Mouse (Mus musculus) mature B cell (primary cell): ENCODE data around the gene Aurkaip1.

Experiments
- in situ Hi-C: fragments of 300-500 bp; cut with MboI; formaldehyde crosslinking; loops from 2 replicates; pipeline ENCODE4 v1.14.3; 2019

The Aurkaip1 gene

DNA sequence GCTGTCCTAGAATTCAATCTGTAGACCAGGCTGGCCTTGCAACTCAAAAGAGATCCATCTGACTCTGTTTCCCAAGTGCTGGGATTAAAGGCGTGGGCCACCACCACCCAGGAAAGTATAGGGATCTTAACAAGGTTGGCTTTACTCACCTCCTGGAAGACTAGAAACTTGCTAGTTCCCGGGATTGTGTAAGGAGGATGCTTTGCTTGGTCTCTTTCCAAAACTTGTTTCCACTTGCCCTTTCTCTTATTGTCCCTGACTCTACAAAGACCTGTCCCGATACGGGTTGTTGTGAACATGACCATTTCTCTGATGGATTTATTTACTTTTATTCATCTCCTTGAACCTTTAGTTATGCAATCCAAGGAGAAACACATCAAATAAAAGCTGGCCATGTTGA lies 1.2 kb upstream of the Aurkaip1 start:
- in situ Hi-C loops = no loop called here

DNA sequence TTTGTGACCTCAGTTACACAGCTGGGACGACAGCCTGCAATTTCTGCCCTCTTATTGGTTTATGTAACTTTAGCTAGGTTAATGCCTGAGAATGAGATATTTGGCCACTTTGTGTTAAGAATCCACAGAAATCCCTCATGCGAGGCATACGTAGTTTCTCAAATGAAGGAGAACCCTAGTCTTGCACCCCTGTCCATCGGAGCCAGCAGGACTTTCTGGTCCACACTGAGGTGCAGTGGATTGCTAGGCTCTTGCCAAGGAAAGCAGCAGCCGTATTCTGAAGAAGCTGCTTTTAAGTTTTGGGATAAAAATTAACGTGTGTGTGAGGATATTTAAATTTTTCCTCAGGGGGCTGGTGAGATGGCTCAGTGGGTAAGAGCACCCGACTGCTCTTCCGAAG lies 476 bp upstream of the Aurkaip1 start:
- in situ Hi-C loops = no loop called here

DNA sequence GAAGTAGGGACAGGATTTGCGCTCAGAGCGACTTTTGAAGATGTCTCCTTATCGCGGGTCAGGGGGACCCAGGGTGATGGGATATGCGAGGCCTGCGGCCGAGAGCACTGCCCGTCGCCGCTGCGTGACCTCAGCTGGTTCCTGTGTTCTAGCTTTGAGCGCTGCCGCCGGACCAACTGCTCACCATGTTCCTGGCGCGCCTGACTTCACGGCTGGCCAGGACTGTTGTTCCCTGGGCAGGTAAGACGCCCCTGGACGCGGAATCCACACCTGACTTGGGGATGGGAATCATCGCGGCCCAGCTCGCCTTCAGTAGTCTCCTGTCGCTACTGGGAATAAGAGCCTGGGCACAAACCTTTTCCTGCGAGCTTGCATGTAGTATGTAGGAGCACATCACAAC lies 759 bp downstream of the Aurkaip1 start:
- in situ Hi-C loops = no loop called here

DNA sequence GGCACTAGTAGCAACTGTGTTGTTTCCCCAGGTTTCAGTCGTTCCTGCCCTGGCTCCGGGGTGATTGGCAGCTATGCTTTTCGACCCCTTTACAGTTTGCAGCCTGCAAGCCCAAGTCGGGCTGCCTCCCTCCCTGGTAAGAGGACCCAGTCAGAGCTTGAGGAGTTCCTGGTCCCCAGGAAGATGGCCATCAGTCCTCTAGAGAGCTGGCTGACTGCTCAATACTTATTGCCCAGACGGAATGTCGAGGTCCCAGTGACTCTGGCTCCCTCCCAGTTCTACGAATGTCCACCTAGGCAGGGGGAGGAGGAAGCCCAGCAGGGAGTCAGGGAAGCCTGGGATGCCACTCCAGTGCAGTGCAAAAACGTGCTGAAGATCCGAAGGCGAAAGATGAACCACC lies 1.2 kb downstream of the Aurkaip1 start:
- in situ Hi-C loops = no loop called here

DNA sequence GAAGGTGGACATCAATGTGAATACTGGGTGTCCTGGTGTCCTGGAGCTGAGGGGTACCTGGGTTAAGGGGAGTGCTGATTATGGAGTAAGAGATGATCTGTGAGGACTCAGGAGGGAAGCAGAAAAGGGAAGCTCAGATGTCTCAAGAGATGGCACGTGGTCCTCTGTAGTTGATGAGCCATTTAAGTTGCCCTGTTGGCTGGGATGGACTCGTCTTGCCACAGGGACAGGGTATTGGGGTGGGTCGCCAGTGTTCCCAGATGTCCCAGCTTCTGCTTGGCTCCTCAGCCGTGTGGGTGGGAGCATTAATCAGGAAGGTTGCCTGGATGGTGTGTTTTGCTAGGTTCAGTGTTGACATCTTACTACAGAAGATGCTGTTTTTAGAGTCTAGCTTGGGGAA lies 2.2 kb downstream of the Aurkaip1 start:
- in situ Hi-C loops = no loop called here

DNA sequence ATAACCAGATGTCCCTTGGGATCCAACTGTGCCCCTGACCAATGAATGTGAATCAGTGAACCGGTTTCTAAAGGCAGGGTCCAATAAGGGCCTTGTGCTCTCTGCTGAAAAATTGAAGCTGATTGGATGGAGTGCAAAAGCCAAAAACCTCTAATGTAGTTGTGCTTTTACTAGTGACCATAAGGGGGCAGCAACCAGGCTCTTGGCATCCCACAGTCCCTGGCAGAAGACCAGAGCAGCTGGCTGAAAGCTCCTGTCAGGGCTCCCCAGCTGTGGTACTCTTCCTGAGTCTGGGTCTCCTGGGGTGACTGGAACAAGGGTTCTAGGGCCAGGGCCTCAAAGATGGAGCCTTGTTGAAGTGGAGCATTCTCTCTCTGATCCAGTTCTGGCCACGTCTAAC lies 2.8 kb downstream of the Aurkaip1 start:
- in situ Hi-C loops = no loop called here

DNA sequence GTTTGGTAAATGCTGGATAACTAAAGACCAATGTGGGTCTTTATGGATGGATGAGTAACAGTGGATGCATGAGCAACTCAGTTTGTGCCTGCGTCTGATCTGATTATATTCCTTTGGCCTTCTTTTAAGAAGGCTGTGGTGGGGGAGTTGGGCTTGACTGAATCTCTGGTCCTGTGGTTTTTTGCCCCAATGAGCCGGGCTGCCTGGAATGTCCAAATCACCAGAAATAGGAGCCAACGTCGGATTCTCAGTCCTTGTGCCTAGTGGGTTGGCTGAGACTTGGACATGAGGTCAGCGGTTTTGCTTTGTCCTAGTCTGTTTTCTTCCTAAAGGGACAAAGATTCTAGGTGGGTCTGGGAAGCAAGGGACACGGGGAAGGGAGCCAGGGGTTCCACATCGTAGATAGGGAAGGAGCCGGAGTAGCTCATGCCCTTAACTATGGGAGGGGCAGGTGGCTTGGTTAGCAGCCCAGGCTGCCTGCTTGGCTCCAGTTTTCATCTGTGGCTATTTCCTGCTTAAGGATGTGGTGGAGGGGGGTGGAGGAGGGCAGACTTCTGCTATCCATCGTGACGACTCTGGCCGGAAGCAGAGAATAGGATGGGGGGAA lies 6.4 kb downstream of the Aurkaip1 start:
- in situ Hi-C loops = no loop called here

DNA sequence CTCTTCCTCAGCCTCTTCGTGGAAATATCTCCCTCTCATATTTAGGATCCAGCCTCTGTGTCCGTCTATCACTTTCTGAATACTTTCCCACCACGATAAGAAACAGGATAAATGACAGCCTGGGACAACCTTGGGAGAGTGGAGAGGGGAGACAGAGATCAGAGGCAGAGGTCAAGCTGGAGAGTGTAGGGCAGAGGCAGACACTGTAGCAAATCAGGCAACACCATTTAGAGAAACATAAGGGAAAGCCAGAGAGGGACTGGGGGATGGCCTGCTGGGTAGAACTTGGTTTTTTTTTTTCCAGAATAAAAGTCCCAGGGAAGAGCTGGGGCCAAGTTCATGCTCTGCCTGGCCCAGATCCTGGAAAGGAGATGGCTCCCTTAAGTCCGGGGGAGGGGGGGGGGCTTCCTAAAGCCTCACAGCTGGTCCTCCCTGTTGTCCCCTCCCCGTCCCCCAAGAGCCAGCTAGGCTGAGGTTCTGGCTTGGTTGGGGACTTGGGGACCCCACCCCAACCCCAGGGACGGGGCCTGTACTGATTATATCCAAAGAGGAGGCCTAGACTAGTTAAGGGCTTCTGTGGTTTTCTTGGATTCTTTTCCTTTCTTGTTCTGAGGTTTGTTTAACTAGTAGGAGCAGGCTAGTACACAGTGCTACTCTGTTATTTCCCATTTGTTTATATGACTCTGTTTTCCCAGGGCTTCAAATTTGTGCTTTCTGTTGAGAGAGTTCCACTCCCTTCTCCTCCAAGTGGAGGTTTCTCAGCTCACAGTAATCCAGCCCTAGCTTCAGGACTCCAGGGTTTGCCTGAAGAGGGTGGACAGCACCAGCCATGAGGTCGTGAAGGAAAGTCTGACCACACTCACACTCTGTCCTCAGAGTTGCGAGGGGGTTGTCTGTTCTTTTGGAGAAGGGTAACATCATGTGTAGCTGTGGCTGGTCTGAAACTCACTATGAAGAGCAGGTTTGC lies 7.4 kb downstream of the Aurkaip1 start:
- in situ Hi-C loops = no loop called here

DNA sequence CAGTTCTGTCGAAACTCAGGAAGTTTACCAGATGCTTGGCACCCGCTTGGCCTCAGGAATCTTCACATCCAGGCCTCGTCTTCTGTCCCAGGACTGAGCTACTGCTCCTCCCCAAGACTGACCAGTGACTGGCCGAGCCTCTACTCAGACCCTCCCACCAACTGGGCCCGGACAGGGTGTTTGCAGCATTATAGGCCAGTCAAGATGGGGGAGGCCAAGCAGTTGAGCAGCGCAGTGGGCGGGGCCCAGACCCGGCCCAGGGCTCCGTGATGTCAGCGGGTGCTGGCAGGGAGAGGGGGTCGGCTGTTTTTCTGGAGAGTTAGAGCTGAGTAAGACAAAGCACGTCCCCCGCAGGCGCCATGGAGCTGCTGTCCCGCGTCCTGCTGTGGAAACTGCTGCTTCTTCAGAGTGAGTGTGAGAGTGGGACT lies 8.4 kb downstream of the Aurkaip1 start, which contains the start of gene Mxra8:
Gene Mxra8, plus strand, starts transcription at position 198 of the 428 bp plus-strand sequence.
- in situ Hi-C loops = no loop called here

DNA sequence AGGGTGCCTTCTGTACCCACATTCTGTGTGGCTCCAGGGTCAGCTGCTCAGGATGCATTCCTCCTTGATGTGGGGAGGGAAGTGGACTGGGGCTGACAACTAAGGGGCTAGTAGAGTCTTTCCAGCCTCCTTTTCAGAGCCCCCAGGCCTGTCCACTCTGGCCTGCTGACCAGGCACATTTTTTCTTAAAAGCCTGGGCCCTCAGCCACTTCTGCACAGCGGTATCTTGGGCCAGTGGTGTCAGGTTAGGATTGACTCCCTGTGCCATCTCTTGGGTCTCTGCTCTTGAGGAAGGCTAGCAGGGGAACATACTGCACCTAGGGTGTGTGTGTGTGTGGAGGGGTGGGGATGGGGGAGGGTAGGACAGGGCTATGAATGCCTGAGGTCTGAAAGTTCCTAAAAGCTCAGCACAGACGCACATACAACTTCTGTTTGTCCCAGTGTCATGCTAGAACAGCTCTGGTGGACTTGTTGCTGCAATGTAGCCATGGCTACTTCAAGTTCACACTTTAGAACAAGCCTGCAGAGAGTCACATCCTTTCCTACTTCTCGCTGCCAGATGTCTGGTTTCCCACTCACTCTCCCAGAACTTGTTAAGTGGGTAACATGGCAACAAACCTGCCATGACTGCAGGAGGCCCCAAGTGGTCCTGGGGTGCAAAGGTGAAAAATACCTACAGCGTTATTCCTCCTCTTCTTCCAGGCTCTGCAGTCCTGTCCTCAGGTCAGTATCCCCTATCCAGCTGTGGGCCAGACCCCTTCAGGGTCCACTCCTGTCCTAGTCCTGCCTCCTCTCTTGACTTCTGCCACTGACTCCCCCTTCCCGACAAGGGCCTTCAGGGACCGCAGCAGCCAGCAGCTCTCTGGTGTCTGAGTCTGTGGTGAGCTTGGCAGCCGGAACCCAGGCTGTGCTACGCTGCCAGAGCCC lies 9.3 kb downstream of the Aurkaip1 start:
- in situ Hi-C loops = no loop called here

DNA sequence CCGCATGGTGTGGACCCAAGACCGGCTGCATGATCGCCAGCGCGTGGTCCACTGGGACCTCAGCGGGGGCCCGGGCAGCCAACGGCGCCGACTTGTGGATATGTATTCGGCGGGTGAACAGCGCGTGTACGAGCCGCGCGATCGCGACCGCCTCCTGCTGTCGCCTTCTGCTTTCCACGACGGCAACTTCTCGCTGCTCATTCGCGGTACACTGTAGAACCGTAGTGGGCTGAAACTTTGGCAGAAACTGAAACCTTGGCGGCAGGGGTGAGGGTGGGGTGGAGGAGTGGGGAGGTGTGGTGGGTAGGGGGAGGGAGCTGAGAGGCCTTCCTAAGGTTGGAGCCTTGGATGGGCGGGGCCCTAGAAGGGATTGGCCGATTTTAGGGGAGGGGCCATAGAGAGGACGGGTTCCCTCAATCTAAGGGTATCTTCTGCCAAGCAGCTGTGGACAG lies 10.0 kb downstream of the Aurkaip1 start:
- in situ Hi-C loops = no loop called here

DNA sequence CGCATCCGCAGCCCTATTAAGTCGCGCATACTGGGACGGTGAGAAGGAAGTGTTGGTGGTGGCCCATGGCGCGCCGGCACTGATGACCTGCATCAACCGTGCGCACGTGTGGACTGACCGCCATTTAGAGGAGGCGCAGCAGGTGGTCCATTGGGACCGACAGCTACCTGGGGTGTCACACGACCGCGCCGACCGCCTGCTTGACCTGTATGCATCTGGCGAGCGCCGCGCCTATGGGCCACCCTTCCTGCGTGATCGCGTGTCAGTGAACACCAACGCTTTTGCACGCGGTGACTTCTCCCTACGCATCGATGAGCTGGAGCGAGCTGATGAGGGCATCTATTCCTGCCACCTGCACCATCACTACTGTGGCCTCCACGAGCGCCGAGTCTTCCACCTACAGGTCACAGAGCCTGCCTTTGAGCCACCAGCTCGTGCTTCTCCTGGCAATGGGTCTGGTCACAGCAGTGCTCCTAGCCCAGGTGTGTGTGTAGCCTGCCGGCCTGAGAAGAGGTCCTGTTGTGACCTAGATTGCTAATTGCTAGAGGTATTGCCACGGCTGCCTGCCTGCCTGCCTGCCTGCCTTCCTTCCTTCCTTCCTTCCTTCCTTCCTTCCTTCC lies 10.7 kb downstream of the Aurkaip1 start:
- in situ Hi-C loops = no loop called here

DNA sequence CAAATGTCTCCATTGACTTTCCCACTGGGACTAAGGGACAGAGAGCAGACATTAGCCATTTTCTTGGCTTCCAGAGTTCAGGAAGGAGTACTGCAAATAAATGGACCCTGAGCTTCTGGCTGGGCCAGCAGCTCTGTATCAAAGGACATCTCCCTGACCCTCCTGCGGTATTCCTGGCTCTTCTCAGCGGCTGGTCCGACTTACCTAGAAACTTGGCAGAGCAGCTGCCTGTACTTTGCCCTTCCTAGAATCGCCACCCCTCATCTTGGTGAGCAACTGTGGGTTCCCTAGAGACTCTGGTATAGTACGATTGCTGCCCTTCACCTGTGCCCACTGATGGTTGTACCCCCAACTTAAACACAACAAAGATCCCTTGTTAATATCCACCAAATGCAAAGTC lies 12.2 kb downstream of the Aurkaip1 start:
- in situ Hi-C loops = no loop called here

DNA sequence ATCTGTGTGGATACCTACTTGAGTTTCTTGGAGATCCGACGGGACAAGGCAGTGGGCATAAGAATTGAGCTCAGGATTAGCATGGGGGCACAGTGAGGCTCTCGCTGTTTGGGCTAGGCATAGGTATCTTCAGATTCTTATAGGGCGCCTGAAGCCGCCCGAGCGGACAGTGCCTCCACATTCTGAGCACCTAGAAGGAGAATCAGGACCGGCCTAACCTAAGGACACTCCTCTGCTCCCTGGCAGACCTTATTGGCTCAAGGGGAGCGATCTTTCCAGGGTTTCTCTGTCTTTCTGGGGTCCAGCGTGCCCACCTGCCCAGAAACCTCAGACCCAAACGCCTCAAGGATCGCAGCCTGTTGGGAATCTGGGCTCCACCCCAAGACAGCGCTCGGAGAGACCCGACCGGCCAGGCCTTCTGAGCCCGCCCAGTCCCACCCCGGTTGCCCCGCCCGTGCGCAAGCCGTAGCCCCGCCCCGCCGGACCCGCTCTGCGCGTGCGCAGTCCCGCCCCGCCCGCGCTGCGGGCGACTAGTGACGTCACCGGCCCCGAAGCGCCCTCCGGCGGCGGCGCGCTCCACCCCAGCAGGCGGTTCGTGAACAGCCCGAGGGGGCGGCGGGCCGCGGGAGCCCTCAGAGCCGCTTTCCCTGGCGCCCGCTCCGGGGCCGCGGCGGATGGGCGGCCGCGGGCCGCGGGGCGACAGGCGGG lies 16.0 kb downstream of the Aurkaip1 start, which contains the start of gene Dvl1:
Gene Dvl1, plus strand, starts transcription at position 532 of the 708 bp plus-strand sequence.
- in situ Hi-C loops = no loop called here

DNA sequence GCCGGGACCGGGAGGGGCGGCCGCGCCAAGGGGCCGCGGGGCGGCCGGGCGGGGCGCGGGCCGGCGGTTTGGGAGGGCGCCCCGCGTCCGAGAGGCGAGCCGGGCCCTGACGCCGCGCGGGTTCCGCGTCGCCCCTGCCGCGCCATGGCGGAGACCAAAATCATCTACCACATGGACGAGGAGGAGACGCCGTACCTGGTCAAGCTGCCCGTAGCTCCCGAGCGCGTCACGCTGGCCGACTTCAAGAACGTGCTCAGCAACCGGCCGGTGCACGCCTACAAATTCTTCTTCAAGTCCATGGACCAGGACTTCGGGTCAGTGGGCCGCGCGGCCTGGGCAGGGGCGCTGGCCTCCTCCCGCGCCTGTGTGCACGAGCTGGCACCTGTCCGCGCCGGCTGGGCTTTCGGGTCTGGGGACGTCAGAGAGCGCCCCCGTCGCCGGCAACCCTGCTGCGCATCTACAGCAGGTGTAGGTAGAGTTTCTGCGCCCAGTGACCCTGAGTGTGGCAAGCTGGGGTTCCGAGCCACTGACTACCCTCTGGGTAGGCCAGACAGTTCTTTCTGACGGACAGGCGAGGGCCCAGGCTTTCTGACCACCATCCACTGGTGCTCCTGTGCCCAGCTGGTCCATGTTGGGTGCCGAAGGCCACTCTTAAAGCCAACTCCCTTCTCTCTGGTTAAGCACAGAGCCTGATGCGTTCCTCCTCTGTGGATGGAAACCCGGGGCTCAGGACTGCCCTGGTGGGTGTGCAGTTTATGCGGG lies 16.7 kb downstream of the Aurkaip1 start:
- in situ Hi-C loops = no loop called here

DNA sequence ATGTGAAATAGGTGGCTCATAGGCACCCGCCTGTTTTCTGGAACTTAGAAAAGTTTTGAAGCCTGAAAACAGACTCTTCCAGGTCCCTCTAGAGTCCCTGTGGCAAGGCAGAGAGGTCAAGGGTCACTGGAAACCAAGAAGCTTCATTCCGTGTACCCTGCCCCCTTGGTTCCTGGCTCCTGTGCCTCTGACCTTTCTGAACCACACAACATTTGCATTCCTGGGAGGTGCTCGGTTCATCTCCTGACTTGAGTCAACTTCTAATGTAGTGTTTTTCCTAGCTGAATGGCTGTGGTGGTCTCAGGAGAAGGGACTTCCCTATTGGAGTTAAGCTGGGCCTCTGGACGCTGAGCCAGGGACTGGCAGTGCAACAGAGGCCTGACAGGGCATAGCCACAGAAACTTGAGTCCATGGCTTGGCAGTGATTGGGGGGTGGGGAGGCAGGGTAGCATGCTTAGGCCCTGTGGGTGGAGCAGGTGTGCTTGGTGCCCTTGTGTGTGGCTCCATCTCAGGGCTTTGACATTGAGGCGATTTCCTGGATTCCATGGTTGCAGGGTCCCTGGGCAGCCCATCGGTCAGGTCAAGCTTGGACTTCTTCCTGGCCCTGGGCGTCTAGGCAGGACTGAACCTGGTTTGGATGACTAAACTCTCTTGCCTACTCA lies 17.5 kb downstream of the Aurkaip1 start:
- in situ Hi-C loops = no loop called here

DNA sequence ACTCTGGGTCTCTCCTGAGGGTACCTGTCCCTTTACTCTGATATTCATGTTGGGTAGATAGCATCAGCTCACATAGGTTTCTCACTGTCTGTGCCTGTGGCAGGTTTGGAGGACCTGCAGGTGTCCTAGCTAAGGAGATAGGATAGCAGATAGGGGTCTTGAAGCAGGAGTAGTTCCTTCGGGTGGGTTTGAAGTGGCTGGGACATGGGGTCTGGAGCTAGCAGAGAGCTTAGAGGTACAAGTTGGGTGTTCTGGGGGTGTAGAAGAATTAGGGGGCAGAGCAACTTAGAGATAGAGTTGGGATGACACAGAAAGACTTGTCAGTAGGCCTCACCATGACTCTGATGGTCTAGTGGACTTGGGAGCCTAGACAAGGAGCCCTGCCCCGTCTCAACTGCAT lies 18.3 kb downstream of the Aurkaip1 start:
- in situ Hi-C loops = no loop called here

DNA sequence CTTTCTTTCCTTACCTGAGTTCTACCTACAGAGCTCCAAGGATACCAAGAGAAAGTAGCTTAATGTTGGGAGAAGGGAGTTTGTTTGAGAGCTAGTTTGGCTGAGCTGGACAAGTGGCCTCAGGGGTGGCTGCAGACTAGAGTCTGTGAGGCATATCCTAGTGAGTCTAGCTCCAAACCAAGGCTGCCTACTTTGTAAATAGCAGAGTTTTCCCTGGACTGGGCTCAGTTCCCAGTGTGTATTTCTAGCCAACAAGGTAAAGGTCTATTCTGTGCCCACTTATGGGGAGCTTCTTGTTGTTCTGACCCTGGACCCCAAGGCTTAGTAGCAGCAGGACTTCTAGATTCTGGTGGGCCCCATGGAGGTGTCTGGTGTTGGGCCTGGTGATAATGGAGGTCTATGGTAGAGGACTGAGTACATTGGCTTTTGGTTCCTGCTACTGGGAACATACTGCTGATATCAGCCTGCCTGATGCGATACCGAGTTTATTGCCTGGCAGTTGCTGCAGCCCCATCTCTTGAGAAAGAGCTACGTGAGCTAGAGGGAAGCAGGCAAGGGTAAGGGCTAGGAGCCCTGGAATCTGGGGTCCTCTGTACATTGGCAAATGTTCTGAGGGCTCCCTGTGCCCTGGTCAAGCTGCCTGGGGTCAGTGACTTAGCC lies 18.9 kb downstream of the Aurkaip1 start:
- in situ Hi-C loops = no loop called here

DNA sequence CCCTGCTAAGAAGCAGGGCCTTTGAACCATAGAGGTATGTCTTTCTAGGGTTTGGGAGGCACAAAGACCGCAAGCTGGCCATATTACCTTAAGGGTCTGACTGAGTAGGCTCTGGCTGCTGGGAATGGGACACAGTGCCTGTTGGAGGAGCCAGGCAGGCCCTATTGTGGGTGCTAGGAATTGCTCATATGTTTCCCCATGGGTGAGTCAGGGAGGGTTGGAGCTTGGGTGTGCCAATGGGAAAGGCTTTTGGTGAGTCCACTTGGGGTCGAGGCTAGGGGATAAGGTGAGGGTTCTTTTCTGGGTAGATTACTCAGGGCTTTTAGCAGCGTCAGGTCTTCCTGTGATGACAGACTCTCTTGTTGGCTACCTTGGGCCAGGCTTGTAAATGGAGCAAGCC lies 20.3 kb downstream of the Aurkaip1 start:
- in situ Hi-C loops = no loop called here
